Mouse (Mus musculus): Measurements from ENCODE around the gene Eif4g1. TPM values are rescaled to one million over a fixed set of nuclear protein-coding genes. Genes with fewer than 3 reads are reported as not detected.
A peak's percentile ranks its signal among the peaks of the same experiment; 100 is the strongest.

Gene Eif4g1
- polyA plus RNA-seq, 1 experiment from 2014 or later: 73.5 TPM

- no peaks in the 10 kb centered on the region for H3K9me3 ChIP-seq (ENCODE audit: low read length)
- H3K4me1 ChIP-seq (ENCODE audit: insufficient read depth, low read depth, low read length): no peaks in the 10 kb centered on the region
- no peak overlapping the region for H3K4me3 ChIP-seq (ENCODE audit: low read depth, low read length)
- no peak overlapping the region for H3K27ac ChIP-seq (ENCODE audit: low read length)
- H3K9ac ChIP-seq (replicated peaks; ENCODE audit: low read depth): no peak overlapping the region
- 79% methylated on average over 7 of the region's 7 CpGs for WGBS
- TF ChIP-seq EP300 (IDR thresholded peaks at IDR 0.05) (no peak), CTCF (IDR thresholded peaks at IDR 0.05) (no peak)
- ATAC-seq (no peak), DNase-seq (ENCODE audit: low spot score) (no peak)
- no peak overlapping the region for H3K4me2 ChIP-seq (replicated peaks; ENCODE audit: low read depth, low read length)
- no peaks in the 10 kb centered on the region for H3K36me3 ChIP-seq (ENCODE audit: insufficient read depth, low read length)
- H3K27me3 ChIP-seq (replicated peaks; ENCODE audit: insufficient read depth, low read length): no peaks in the 10 kb centered on the region
Measured at GRCm38 (mm10) chr16:20725321-20725720, 57.2 kb downstream of the Eif4g1 start.

GRCm38 (mm10) chr16:20725750-20726149 lies 57.6 kb downstream of the Eif4g1 start:
- H3K4me1 ChIP-seq (ENCODE audit: insufficient read depth, low read depth, low read length): no peaks in the 10 kb centered on the region
- WGBS: 82% methylated on average over 4 of the region's 4 CpGs
- no peak overlapping the region for H3K27ac ChIP-seq (ENCODE audit: low read length)
- no peak overlapping the region for H3K9ac ChIP-seq (replicated peaks; ENCODE audit: low read depth)
- no peak for ATAC-seq
- H3K9me3 ChIP-seq (ENCODE audit: low read length): no peaks in the 10 kb centered on the region
- no peaks in the 10 kb centered on the region for H3K27me3 ChIP-seq (replicated peaks; ENCODE audit: insufficient read depth, low read length)
- no peaks in the 10 kb centered on the region for H3K36me3 ChIP-seq (ENCODE audit: insufficient read depth, low read length)
- DNase-seq (ENCODE audit: low spot score): no peak
- H3K4me2 ChIP-seq (replicated peaks; ENCODE audit: low read depth, low read length): no peak overlapping the region
- no peak overlapping the region for H3K4me3 ChIP-seq (ENCODE audit: low read depth, low read length)
- TF ChIP-seq CTCF (IDR thresholded peaks at IDR 0.05): no peak
- no peak for TF ChIP-seq EP300 (IDR thresholded peaks at IDR 0.05)

GRCm38 (mm10) chr16:20726384-20726783 lies 58.3 kb downstream of the Eif4g1 start:
- H3K27me3 ChIP-seq (replicated peaks; ENCODE audit: insufficient read depth, low read length): no peaks in the 10 kb centered on the region; the same call in 1 of the 2 replicates
- H3K27ac ChIP-seq (ENCODE audit: low read length): no peak overlapping the region
- H3K9ac ChIP-seq (replicated peaks; ENCODE audit: low read depth): no peak overlapping the region
- no peak overlapping the region for H3K4me3 ChIP-seq (ENCODE audit: low read depth, low read length)
- ATAC-seq (peak; percentile 67), DNase-seq (ENCODE audit: low spot score) (peak; percentile 63)
- no peaks in the 10 kb centered on the region for H3K36me3 ChIP-seq (ENCODE audit: insufficient read depth, low read length)
- TF ChIP-seq CTCF (IDR thresholded peaks at IDR 0.05) (no peak), EP300 (IDR thresholded peaks at IDR 0.05) (peak; percentile 76)
- 65% methylated on average over 1 of the region's 1 CpGs for WGBS
- no peaks in the 10 kb centered on the region for H3K9me3 ChIP-seq (ENCODE audit: low read length)
- H3K4me1 ChIP-seq (ENCODE audit: insufficient read depth, low read depth, low read length): no peaks in the 10 kb centered on the region
- H3K4me2 ChIP-seq (replicated peaks; ENCODE audit: low read depth, low read length): no peak overlapping the region

- DNase-seq (ENCODE audit: low spot score) (no peak), ATAC-seq (no peak)
- Histone ChIP-seq H3K4me1 (ENCODE audit: insufficient read depth, low read depth, low read length) (no peaks in the 10 kb centered on the region; the same call in 1 of the 2 replicates), H3K9me3 (ENCODE audit: low read length) (no peaks in the 10 kb centered on the region), H3K36me3 (ENCODE audit: insufficient read depth, low read length) (no peaks in the 10 kb centered on the region), H3K4me3 (ENCODE audit: low read depth, low read length) (no peak overlapping the region), H3K27ac (ENCODE audit: low read length) (no peak overlapping the region), H3K9ac (replicated peaks; ENCODE audit: low read depth) (no peak overlapping the region), H3K4me2 (replicated peaks; ENCODE audit: low read depth, low read length) (no peak overlapping the region), H3K27me3 (replicated peaks; ENCODE audit: insufficient read depth, low read length) (peaks cover 21% of the 10 kb centered on the region)
- WGBS: 37% methylated on average over 5 of the region's 5 CpGs
- TF ChIP-seq CTCF (IDR thresholded peaks at IDR 0.05) (no peak), EP300 (IDR thresholded peaks at IDR 0.05) (no peak)
Measured at GRCm38 (mm10) chr16:20730293-20730711, 62.2 kb downstream of the Eif4g1 start.

GRCm38 (mm10) chr16:20731688-20732087 lies 63.6 kb downstream of the Eif4g1 start:
- DNase-seq (ENCODE audit: low spot score): no peak
- Histone ChIP-seq H3K27me3 (replicated peaks; ENCODE audit: insufficient read depth, low read length) (peaks cover 21% of the 10 kb centered on the region), H3K36me3 (ENCODE audit: insufficient read depth, low read length) (no peaks in the 10 kb centered on the region), H3K9me3 (ENCODE audit: low read length) (no peaks in the 10 kb centered on the region), H3K4me3 (ENCODE audit: low read depth, low read length) (no peak overlapping the region), H3K4me2 (replicated peaks; ENCODE audit: low read depth, low read length) (no peak overlapping the region), H3K4me1 (ENCODE audit: insufficient read depth, low read depth, low read length) (no peaks in the 10 kb centered on the region; the same call in 1 of the 2 replicates), H3K9ac (replicated peaks; ENCODE audit: low read depth) (no peak overlapping the region), H3K27ac (ENCODE audit: low read length) (no peak overlapping the region)
- TF ChIP-seq CTCF (IDR thresholded peaks at IDR 0.05): no peak
- TF ChIP-seq EP300 (IDR thresholded peaks at IDR 0.05): no peak
- ATAC-seq: no peak
- WGBS: 57% methylated on average over 5 of the region's 5 CpGs

- DNase-seq (ENCODE audit: low spot score): no peak
Measured at GRCm38 (mm10) chr16:20732251-20732924, 64.3 kb downstream of the Eif4g1 start.

More at GRCm38 (mm10) chr16:20732251-20732924, 64.3 kb downstream of the Eif4g1 start:
- H3K27me3 ChIP-seq (replicated peaks; ENCODE audit: insufficient read depth, low read length): peaks cover 21% of the 10 kb centered on the region
- H3K4me3 ChIP-seq (ENCODE audit: low read depth, low read length): peak overlapping the region; percentile 60
- no peaks in the 10 kb centered on the region for H3K9me3 ChIP-seq (ENCODE audit: low read length)
- H3K27ac ChIP-seq (ENCODE audit: low read length): peak overlapping the region; percentile 54; the same call in 1 of the 2 replicates
- peak; percentile 20 for ATAC-seq
- no peaks in the 10 kb centered on the region for H3K36me3 ChIP-seq (ENCODE audit: insufficient read depth, low read length)
- peak overlapping the region; percentile 99 for H3K4me2 ChIP-seq (replicated peaks; ENCODE audit: low read depth, low read length)
- peak overlapping the region; percentile 54 for H3K9ac ChIP-seq (replicated peaks; ENCODE audit: low read depth)
- H3K4me1 ChIP-seq (ENCODE audit: insufficient read depth, low read depth, low read length): no peaks in the 10 kb centered on the region; the same call in 1 of the 2 replicates
- WGBS: 4% methylated on average over 15 of the region's 30 CpGs
- TF ChIP-seq EP300 (IDR thresholded peaks at IDR 0.05) (no peak), CTCF (IDR thresholded peaks at IDR 0.05) (no peak)

All from lung, postnatal 0 days (tissue).